Mouse (Mus musculus): ENCODE results near the gene Ltbp1. TPM values are rescaled to one million over a fixed set of nuclear protein-coding genes. Genes with fewer than 3 reads are reported as not detected.

The Ltbp1 gene
- polyA plus RNA-seq, 1 experiment from 2014 or later: 30.2 TPM

DNA sequence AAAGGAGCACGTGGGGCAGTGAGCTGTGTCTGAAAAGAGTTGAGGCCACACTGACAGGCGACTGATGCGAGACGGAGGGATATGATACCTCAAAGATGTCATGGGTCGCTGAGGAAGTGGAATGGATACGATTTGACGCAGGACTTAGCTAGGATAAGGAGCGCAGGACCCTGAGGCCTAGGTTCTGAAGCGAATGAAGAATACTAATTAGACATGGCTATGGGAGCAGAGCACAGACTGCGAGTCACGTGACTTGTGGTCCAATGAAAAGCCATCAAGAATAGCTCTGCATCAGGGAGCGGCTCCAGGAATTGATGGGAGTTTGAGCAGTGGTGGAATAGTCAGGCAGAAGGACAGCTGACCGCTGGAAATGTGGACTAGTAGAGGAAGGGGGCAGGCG lies 433.7 kb downstream of the Ltbp1 start:
- DNase-seq (ENCODE audit: low spot score): no peak
- H3K4me3 ChIP-seq (replicated peaks; ENCODE audit: low read depth, low read length): no peak overlapping the region
- H3K27me3 ChIP-seq (ENCODE audit: insufficient read depth, low read length): no peaks in the 10 kb centered on the region
- WGBS: 48% methylated on average over 14 of the region's 14 CpGs
- H3K4me2 ChIP-seq (ENCODE audit: low read length): peak overlapping the region; percentile 4; the same call in 1 of the 2 replicates
- H3K36me3 ChIP-seq (ENCODE audit: insufficient read depth, low read length): no peaks in the 10 kb centered on the region
- ATAC-seq (replicated peaks; ENCODE audit: low FRiP score, low read depth): peak; percentile 81
- TF ChIP-seq CTCF (IDR thresholded peaks at IDR 0.05; ENCODE audit: low read depth): no peak
- H3K9ac ChIP-seq (ENCODE audit: low read depth, low read length): no peak overlapping the region
- H3K4me1 ChIP-seq (replicated peaks; ENCODE audit: insufficient read depth, low read length): no peaks in the 10 kb centered on the region
- H3K9me3 ChIP-seq (replicated peaks; ENCODE audit: low read length): no peaks in the 10 kb centered on the region
- H3K27ac ChIP-seq: no peak overlapping the region

- Histone ChIP-seq H3K36me3 (ENCODE audit: insufficient read depth, low read length) (no peaks in the 10 kb centered on the region), H3K4me1 (replicated peaks; ENCODE audit: insufficient read depth, low read length) (no peaks in the 10 kb centered on the region), H3K27me3 (ENCODE audit: insufficient read depth, low read length) (no peaks in the 10 kb centered on the region), H3K9ac (ENCODE audit: low read depth, low read length) (no peak overlapping the region), H3K4me3 (replicated peaks; ENCODE audit: low read depth, low read length) (no peak overlapping the region), H3K9me3 (replicated peaks; ENCODE audit: low read length) (no peaks in the 10 kb centered on the region), H3K27ac (0 out of 2 replicates have a peak overlapping the region, but pooled peaks have one; percentile 26), H3K4me2 (ENCODE audit: low read length) (no peak overlapping the region)
- 38% methylated on average over 7 of the region's 7 CpGs for WGBS
- no peak for TF ChIP-seq CTCF (IDR thresholded peaks at IDR 0.05; ENCODE audit: low read depth)
- no peak for DNase-seq (ENCODE audit: low spot score)
- no peak for ATAC-seq (replicated peaks; ENCODE audit: low FRiP score, low read depth)
Observed at GRCm38 (mm10) chr17:75440619-75441018, 435.3 kb downstream of the Ltbp1 start.

DNA sequence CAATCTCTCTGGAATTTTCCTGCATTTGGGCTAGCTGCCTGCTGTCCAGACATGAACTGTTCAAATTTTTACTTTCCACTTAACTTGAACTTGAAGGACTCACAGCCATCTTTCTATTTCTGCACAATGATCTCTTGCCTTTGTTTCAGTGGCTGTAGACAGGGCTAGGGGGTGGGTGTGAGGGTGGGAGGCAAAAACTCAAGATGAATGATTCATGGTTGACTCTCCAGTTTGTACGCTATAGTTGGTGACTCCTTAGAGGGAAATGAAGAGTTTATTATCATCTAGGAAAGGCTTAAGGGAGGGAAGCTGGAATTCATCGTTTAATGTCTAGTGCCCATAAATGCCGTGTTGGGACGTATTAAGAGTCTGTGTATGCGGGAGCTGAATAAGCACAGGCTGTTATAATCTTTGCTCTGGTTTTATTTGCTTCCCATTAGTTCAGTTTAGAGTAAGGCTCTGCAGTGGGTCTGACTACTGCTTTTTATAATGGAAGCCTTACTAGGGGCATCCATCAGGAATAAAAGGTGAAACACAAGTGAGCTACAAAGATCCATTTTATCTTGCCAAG lies 436.0 kb downstream of the Ltbp1 start:
- 43% methylated on average over 5 of the region's 5 CpGs for WGBS
- 0 out of 2 replicates have a peak overlapping the region, but pooled peaks have one; percentile 26 for H3K27ac ChIP-seq
- H3K4me3 ChIP-seq (replicated peaks; ENCODE audit: low read depth, low read length): no peak overlapping the region
- no peaks in the 10 kb centered on the region for H3K4me1 ChIP-seq (replicated peaks; ENCODE audit: insufficient read depth, low read length)
- H3K9ac ChIP-seq (ENCODE audit: low read depth, low read length): no peak overlapping the region
- no peak for DNase-seq (ENCODE audit: low spot score)
- no peak for TF ChIP-seq CTCF (IDR thresholded peaks at IDR 0.05; ENCODE audit: low read depth)
- H3K9me3 ChIP-seq (replicated peaks; ENCODE audit: low read length): no peaks in the 10 kb centered on the region
- H3K4me2 ChIP-seq (ENCODE audit: low read length): no peak overlapping the region
- H3K27me3 ChIP-seq (ENCODE audit: insufficient read depth, low read length): no peaks in the 10 kb centered on the region
- no peak for ATAC-seq (replicated peaks; ENCODE audit: low FRiP score, low read depth)
- no peaks in the 10 kb centered on the region for H3K36me3 ChIP-seq (ENCODE audit: insufficient read depth, low read length)
